8 mouse cellular contexts compared by ENCODE assay signal in genomic region chr7:118242911-118243412, GRCm38 (mm10). TPM values are rescaled to one million over a fixed set of nuclear protein-coding genes. Genes with fewer than 3 reads are reported as not detected.
DNase-seq lines count a peak whose midpoint lies in the region; ATAC-seq and TF ChIP-seq lines count a peak whose summit lies in the region.

No protein-coding gene starts in this region.

- no peak for TF ChIP-seq CTCF in spleen, adult 2 months (IDR thresholded peaks at IDR 0.05; ENCODE audit: extremely low read depth, insufficient read depth, insufficient read length, insufficient replicate concordance)

- peak overlapping the region; percentile 96 for H3K9ac ChIP-seq in hindbrain, embryonic 14.5 days

- peak overlapping the region; percentile 82 for H3K4me3 ChIP-seq in spleen, adult 2 months (ENCODE audit: extremely low read depth, insufficient read depth, insufficient read length)
- peak overlapping the region; percentile 98 for H3K4me3 ChIP-seq in hindbrain, embryonic 14.5 days (replicated peaks; ENCODE audit: low read length)

- no peaks in the 10 kb centered on the region for H3K36me3 ChIP-seq in spleen, adult 2 months (ENCODE audit: control insufficient read depth, insufficient read depth, low read length)
- H3K36me3 ChIP-seq in hindbrain, embryonic 14.5 days (replicated peaks; ENCODE audit: control insufficient read depth, insufficient read depth): no peaks in the 10 kb centered on the region

- no peaks in the 10 kb centered on the region for H3K27me3 ChIP-seq in spleen, adult 2 months (ENCODE audit: control insufficient read depth, insufficient read depth, low read length)
- no peaks in the 10 kb centered on the region for H3K27me3 ChIP-seq in hindbrain, embryonic 14.5 days (ENCODE audit: control insufficient read depth, insufficient read depth, low read length)

- H3K9me3 ChIP-seq in hindbrain, embryonic 14.5 days (ENCODE audit: control insufficient read depth, low read length): no peaks in the 10 kb centered on the region

- H3K4me1 ChIP-seq in spleen, adult 2 months (ENCODE audit: control insufficient read depth, insufficient read depth, insufficient read length): no peaks in the 10 kb centered on the region; the same call in none of the 2 replicates
- H3K4me1 ChIP-seq in hindbrain, embryonic 14.5 days (replicated peaks; ENCODE audit: control insufficient read depth, insufficient read depth, low read length): peaks cover 18% of the 10 kb centered on the region

- DNase-seq in cerebellum, postnatal 10 days: no peak
- no peak for DNase-seq in spleen, adult 2 months (ENCODE audit: low read depth in 1 of 2, low spot score in 2 of 2)
- no peak for DNase-seq in spleen, adult 12 weeks (ENCODE audit: low spot score)
- DNase-seq in hindbrain, embryonic 14.5 days (ENCODE audit: low spot score): peak; percentile 35
- no peak for DNase-seq in layer of hippocampus, postnatal 25 days (ENCODE audit: extremely low spot score in 1 of 2, low spot score in 1 of 2)
- DNase-seq in thymus, postnatal 10 days (ENCODE audit: low spot score in 2 of 2): no peak

- H3K4me2 ChIP-seq in hindbrain, embryonic 14.5 days (replicated peaks): peak overlapping the region; percentile 91

- WGBS in spleen, adult 2 months: under 1% methylated on average over 49 of the region's 50 CpGs
- WGBS in hindbrain, embryonic 14.5 days: 1% methylated on average over 49 of the region's 50 CpGs

- no peak for TF ChIP-seq POLR2A in spleen, adult 2 months (IDR thresholded peaks at IDR 0.05; ENCODE audit: low read depth, low read length)

- peak overlapping the region; percentile 93 for H3K27ac ChIP-seq in spleen, adult 2 months (ENCODE audit: insufficient read depth, low read length)
- H3K27ac ChIP-seq in hindbrain, embryonic 14.5 days: peak overlapping the region; percentile 92

- peak; percentile 27; the same call in 1 of the 2 replicates for ATAC-seq in cerebellum, adult (ENCODE audit: insufficient number of reproducible peaks, low FRiP score, low TSS enrichment)
- peak; percentile 46 for ATAC-seq in hindbrain, embryonic 14.5 days (ENCODE audit: low FRiP score)
- ATAC-seq in megakaryocyte progenitor cell, adult 5-6 weeks (replicated peaks; ENCODE audit: poor library complexity): peak; percentile 10; the same call in 1 of the 2 replicates

RNA-seq across cellular contexts. Expression of gene Smg1, which starts 0.5 kb away (rescaled TPM):
- polyA plus RNA-seq in spleen, adult 2 months (2012; rRNA removed): 32.6 and 44.6 TPM in 2 replicates
- polyA plus RNA-seq in hindbrain, embryonic 14.5 days (2014; fragmentation: Nextera tagmentation; extraction: Ambion mirVana): 27.8 and 28.6 TPM in 2 replicates
- total RNA-seq in megakaryocyte progenitor cell, adult 5-6 weeks (2015): 46.1 and 59.4 TPM in 2 replicates
- total RNA-seq in megakaryocyte progenitor cell, adult 5-6 weeks (2017): 36.5 and 48.0 TPM in 2 replicates
- total RNA-seq in layer of hippocampus, postnatal 25 days (2021): 10 to 100 TPM; 60.3 to 82.2 TPM
